Mouse (Mus musculus) adrenal gland, postnatal 10 days (tissue): ENCODE measurements around the gene Ddx24. TPM values are rescaled to one million over a fixed set of nuclear protein-coding genes. Genes with fewer than 3 reads are reported as not detected.

Experiments used
- DNase-seq: peaks from one replicate; pipeline ENCODE4 v3.0.0; 2021; ENCODE audit warnings: mixed read lengths
- total RNA-seq, 2 experiments: library from RNA; stranded (reverse); gene quantifications; 2 replicates each; pipeline ENCODE4 v1.2.3; 2021

Gene Ddx24
- total RNA-seq, 2 experiments from 2014 or later: 94.4 to 99.7 TPM

DNA sequence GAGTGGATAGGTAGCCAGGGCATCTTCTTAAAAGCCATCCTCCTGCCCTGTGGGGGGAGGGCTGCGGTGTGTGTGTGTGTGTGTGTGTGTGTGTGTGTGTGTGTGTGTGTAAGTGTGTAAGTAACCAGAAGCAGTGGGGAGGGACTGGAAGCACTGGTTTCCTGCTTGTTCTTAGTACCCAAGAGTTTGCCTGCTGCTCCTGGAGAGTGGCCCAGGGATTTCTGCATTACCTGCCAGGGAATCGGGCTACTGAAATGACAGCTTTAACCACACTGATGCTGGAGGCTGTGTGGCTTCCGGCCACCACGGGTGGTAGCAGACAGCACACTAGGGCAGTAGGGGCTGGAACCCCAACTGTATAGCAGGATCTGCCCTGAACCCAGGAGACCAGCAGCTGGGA, 35.6 kb downstream of the Ddx24 start:
- no peak for DNase-seq

DNA sequence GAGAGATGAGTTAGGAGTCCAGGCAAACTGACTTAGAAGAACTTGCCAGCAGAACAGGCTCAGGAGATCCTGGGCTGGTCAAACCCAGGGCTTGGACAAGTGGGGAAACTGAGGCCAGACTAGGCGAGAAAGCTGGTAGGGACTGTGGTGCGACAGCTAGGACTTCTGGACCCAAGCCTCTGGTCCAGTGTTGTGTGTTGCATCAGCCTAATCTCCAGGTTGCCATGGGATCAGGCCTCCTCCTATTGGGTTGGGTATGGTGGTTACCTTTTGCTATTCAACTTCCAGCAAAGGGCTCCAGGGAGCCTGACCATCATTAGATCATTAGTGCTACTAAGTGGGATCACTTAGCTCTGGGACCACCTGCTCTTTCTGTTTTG, 36.3 kb downstream of the Ddx24 start:
- DNase-seq: no peak

DNA sequence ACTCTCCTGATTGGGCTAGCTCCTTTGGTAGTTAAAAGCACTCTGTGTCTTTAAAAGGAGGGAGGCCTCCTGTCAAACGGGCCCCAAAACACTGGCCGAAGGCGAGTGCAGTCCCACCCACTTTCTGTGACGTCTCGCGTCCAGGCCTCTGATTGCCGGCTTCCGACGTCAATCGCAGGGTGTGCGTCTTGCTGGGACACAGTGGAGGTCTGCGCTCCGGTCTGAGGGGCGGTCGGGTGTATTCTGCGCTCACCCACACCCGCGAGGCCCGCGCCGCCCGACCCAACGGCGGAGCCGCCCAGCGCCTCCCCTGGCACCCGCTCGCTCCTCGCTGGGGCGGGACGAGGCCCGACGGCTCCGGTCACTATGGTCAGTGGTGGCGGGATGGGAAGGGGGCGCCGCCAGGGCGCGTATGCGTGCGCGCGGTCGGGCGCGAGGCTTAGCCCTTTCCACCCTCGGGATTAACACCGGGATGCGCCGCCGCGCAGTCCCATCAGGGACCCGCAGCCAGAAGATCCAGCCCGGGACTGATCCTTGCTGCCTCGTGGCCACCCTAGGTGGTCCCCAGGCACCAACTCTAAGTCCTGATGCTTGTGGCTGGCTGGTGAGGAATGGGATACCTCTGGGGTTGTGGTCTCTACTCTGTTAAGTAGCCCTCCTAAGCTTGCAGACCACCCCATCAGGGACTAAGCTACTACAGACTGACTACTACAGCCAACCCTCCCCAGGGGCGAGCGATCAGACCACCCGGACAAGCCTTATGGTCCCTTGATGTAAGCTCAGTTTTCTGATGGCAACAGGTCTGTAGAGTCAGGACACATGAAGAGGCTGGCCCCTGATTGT, 36.9 kb downstream of the Ddx24 start, which contains the start of gene Otub2:
Gene Otub2 (plus strand): TSS at position 178 of the 843 bp plus-strand sequence.
- peak; percentile 97 for DNase-seq

DNA sequence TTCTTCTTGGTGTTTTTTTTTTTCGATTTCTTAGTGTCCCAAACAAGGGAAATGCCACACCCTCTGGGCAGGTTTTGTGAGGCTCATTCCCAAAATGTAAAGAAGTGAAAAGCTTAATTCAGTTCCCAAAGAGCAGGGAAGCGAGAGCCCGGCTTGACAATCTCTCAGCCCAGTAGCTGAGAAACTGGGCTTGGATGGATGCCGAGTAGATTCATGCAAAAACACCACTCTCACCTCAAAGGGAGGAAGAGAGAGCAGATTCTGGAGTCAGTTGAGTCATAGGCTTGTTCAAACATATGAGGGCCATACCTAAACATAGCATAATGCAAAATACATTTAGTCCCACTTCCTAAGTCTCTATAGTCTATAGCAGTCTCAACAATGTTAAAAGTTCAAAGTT, 45.4 kb downstream of the Ddx24 start:
- DNase-seq: no peak

DNA sequence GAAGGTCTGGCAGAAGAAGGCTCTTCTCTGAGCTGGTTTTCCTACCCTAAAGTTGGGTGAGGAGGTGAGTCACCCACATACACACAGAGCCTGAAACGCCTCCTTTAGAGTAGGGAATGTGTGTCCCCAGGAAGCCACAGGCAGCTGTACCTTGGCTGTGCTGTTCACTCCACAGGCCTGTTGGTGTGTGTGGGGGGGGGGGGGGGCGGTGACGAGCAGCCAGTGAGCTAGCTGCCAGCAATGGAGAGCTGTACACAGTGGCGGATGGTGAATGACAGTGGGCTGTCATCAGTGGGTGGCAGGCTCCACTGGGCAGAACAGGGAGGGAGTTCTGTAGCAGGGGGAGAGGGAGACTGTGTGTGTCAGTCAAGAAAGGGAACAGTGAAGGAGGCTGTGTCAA, 48.9 kb downstream of the Ddx24 start:
- no peak for DNase-seq

DNA sequence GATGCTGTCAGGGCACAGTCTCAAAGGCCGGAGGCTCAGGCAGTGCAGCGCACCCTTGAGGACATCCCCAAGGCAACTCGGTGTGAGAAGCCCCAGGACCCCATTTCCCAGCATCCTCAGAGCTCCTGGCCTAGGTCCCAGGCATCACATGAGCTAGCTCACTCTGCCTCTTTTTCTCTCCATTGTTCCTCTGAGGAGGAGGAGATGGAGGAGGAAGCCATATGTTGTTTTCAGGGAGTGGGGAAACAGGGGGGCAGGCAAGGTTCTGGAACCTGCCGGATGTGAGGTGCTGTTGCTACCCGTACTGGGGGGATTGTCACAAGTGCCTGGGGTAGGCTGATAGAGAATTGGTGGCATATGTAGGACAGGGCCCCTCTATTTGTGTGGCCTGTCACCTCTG, 49.5 kb downstream of the Ddx24 start:
- no peak for DNase-seq

DNA sequence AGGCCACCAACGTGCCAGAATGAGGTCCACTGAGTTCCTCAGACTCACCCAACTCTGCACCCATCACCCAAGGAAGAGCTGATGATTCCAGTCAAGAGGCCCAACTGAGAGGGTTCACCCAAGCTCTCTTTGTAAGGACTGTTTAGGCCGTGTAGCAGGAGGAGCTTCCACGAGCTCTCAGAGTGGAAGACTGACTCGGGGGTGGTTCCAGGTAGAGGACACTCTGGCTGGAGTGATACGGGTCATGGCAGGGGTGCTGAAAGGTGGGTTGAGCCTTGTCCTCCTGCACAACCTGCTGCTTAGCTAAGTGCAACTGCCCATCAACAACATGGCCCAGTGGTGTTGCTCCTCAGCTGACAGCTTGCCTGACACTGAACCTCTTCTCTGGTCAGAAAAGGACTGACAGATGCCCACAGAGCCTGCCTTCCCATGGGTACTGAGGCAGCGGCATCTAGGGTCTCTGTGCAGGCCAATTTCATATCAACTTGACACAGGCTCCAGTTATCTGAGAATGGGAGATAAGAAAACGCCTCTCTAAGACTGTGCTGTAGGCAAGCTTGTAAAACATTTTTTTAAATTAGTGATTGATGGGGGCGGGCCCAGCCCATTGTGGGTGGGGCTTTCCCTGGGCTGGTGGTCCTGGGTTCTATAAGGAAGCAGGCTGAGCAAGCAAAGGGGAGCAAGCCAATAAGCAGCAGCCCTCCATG, 51.9 kb downstream of the Ddx24 start:
- DNase-seq: no peak

DNA sequence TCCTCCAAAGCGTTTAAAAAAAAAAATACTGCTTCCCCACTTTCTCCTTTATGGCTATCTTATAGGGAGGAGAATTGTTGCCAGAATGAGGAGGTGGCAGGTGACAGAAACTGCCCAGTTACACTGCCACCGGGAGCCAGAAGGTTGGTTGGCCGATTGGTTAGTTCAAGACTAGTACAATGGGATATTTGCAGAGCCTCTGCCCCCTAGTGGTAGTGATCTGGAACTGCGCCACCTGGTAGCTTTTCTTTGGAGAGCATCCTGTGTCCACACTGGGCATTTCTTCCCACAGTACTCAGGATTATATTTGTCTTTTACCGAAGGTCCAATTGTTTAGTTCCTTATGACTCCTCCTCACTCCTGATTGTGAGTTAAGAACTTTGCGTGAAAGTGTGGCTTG, 53.9 kb downstream of the Ddx24 start:
- DNase-seq: peak; percentile 72

DNA sequence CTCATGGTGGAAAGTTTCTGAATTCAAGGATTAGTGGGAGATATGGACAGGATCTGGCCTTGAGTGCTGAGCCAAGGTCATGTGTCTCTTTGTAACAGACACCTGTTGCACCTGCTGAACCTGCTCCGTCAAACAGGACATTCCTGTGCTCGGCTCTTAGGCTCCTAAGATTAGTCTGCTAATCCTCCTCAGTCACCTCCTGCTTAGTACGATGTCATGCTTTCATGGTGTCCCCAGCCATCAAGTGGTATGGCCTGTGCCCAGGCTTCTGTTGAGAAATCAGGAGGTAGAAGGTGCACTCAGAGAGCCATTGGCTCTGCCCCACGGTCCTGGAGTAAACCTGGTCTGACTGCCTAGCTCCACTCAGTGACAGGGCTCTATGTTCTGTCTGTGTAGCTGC, 54.8 kb downstream of the Ddx24 start:
- DNase-seq: no peak

DNA sequence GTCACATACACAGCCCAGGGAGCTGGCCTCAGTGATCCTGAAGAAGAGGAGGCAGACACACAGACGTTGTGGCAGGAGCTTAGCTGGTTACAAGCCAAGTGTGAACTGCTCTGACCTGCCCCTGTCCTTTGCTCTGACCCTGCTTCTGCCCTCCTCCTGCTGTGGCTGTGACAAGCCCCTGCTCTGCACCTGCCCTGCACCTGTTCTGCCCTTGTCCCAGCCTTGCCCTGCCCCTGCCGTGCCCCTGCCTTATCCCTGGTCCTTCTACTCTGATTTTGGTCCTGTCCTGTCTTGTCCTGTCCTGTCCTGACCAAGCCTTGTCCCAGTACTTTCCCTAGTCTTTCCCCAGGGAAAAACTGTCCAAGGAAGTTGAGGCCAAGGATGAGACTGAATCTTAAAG, 56.9 kb downstream of the Ddx24 start:
- DNase-seq: no peak

DNA sequence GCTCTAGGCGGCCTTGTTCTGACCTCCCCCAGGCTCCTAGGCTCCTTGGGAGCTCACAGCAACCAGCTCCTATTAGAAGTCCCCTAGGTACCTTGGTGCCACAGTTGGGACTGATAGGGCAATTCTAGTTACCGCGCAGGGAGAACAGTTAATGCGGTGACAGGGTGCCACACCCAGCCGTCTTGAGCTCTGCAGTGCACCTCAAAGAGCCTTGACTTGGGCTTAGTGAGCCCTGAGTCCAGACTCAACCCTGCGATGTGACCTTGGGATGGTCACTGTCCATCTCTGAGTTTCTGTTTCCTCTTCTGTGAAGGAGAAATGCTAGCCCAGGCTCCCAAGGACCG, 57.3 kb downstream of the Ddx24 start:
- DNase-seq: no peak

DNA sequence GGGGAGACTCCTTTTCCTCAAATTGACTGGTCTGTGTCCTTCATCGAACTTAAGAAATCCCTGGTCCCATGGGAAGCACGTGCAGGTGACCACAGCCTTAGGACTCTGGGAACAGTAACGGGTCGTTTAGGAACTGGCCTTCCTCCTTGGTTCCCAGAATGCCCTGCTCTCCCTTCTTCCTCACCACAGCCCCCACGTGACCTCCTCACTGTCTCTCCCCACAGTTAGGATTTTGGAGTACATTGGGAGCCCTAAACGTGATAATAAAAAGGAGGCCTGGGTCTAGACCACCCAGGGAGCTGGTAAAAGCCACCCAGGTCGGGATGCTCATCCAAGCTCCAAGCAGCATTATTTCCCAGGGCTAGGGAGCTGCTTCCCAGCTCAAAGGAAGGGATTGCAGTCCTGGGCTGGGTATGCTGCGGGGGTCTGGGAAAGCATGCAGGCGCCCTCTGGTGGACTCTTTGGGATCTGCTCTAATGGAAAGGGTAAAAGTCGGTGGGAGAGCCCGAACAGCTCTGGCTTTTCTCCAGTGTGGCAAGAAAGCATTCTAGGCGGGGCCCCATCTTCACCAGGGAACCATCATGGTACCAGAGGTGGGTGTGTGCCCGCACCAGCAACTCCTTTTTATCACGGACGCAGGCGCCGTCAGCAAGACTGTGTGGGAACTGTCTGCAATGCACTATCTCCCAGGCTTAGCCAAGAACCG, 57.9 kb downstream of the Ddx24 start:
- peak; percentile 84 for DNase-seq

DNA sequence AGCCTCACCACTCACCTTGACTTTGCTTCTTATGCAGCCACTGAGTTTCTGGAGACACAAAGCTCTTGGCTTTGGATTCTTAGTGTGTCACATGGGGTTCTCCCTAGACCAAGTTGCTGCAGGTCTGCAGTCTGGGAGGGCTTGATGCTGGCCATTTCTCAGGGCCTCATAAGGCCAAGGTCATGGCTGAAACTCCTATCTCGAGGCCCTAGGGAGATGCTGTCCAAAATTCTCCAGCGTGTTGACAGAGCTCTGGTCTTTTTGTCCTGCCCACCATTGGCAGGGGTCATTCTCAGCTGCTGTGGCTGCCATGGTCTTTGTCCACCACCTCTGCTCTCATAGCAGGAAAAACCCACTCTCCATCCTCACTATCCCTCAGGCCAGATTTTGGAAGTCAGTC, 58.5 kb downstream of the Ddx24 start:
- DNase-seq: no peak

DNA sequence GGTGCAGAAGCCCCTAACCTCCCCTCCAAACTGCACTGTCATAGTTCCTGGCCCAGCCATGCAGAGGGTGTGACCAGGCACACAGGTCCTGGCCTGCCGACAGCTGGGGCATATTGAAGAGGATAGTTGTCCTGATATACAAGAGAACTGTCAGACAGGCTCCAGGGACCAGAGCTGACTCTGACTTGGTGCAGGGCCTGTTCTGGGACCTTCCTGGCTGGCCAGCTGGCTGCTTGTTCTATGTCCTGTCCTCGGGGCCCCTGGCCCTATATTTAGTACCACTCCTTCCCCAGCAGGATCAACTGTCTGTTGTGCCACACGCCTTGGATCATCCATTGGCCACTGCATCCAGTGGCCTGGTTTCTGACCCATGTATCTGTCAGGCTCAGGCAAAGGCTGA, 63.3 kb downstream of the Ddx24 start:
- DNase-seq: no peak

DNA sequence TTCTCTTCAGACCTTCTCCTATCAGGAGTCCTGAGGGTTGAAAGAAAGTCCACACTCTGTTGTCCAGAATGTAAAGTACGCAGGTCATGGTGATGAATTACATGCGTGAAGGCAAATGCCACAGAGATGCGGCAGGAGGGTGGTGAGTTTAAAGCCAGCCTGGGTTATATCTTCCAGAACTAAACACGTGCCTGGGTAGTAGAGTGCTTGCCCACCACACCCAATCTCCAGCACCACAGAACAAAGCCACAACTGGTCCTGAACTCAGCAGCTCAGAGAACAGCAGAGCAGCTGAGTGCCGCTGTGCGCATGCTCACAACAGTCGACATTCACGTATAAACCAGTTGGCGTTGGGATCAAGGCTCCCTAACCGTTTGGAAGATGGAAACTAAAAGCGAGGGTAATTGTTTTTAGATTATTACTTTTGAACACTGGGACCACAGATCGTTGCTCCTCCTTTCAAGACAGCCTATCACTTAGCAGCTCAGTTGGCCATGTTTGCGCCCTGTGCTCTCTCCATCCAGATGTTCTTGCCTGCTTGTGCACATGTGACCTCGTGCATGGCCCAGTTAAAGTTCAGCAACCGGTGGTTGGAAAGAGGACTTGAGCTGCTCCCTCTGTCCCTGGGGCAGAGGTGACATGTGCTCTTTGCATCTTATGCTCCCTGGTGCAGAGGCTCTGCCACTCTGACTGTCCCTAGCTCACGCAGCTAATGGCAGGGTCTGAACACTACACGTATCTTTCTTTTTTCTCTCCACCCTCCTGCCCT, 63.9 kb downstream of the Ddx24 start:
- DNase-seq: no peak

DNA sequence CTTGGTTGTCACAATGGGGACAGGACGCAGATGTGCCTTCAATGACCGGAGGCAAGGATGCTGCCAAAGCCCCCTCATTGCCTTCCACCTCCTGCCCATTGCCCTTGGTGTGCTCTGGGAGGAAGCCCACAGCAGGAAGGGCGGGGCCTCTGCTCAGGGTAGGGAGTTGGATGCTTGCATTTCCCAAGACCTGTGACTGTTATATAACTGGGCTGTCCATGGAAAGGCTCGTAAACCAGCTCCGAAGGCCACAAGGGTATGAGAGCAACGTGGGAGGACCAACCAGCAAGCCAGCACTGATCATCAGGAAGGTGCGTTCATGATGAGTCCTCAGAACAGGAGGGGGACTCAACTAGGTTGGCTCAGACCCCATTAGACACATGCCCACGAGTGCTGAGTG, 64.8 kb downstream of the Ddx24 start:
- no peak for DNase-seq

DNA sequence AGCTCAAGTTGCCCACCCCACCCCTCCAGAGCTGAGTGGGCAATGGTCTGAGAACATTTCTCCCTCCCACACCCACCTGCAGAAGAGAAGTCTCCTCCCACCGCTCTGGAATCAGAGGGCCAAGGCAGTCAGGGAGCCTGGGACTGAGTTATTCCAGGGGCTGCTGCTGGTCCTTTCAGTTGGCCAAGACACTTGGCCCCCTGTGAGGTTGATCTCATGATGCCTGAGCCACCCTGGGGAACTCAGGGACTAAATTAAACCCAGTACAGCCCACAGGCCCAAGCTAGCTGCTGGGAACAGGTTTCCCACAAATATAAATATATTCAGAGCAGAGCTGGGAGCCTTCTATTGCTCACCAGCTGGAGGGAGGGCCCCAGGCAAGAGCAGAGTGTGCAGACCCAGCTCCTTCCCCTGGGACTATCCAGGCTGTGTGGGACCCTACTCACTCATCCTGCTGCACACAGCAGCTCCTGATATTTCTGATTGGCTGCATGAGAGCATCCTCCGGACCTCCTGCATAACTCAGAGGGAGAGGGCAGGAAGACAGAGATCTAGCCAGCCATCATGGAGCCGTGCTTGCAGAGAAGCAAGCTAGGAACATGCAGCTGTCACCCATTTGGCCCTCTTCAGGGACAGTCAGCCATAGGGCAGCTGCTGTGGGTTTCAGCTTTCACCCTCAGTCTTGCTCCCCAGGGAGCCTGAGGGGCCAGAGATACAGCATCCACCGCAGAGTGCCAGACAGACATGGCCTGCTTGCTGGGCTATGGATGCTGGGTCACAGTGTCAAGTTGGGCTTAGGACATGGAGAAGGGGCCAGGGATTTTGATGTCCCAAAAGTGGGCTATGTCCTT, 66.5 kb downstream of the Ddx24 start:
- DNase-seq: no peak

DNA sequence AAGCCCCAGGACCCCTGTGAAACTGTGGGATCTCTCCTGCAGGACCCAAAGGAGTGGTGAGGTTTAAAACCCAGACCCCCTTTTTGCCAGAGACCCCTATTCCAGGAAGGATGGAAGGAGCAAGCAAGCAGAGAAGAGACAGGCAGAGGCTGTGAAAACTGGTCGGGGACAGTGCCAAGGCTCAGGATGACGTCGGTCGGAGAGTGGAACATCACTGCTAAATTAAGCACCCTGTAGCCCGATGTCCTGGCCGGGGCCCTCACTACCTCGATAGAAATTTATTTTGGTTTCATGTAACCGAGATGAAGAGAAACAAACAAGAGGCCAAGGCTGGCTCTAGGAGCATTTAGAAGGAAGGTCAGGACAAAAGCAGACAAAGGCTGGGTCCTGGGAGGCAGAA, 67.4 kb downstream of the Ddx24 start:
- no peak for DNase-seq
